Mouse (Mus musculus) right cerebral cortex, postnatal 4 days (tissue): Measurements from ENCODE around the gene Gm20547.
"Not testable (repeated sequence)": the region's sequence is repeated elsewhere in the genome, so short reads cannot be mapped to it uniquely, and the experiment has no call there.

Experiments used
- DNase-seq: peaks from one replicate; pipeline ENCODE4 v3.0.0-alpha.2; 2022

The Gm20547 gene

GRCm38 (mm10) chr17:34881683-34882310 lies at the start of gene Gm20547:
Gene Gm20547, minus strand, starts transcription at chr17:34882042.
- DNase-seq: no peak

GRCm38 (mm10) chr17:34931061-34931734 lies 49.4 kb upstream of the Gm20547 start, which contains the start of gene Neu1:
Gene Neu1, plus strand, starts transcription at chr17:34931253.
- peak; percentile 96 for DNase-seq

- DNase-seq: no peak
Observed at GRCm38 (mm10) chr17:34928841-34929240, 47.0 kb upstream of the Gm20547 start.

- DNase-seq: no peak
Observed at GRCm38 (mm10) chr17:34927306-34928019, 45.6 kb upstream of the Gm20547 start.

GRCm38 (mm10) chr17:34924258-34924657 lies 42.4 kb upstream of the Gm20547 start:
- DNase-seq: no peak

GRCm38 (mm10) chr17:34922939-34923338 lies 41.1 kb upstream of the Gm20547 start:
- no peak for DNase-seq

GRCm38 (mm10) chr17:34917188-34917587 lies 35.3 kb upstream of the Gm20547 start:
- no peak for DNase-seq

- no peak for DNase-seq
Observed at GRCm38 (mm10) chr17:34916316-34916715, 34.5 kb upstream of the Gm20547 start.

- DNase-seq: no peak
Observed at GRCm38 (mm10) chr17:34915410-34915831, 33.6 kb upstream of the Gm20547 start.

- no peak for DNase-seq
Observed at GRCm38 (mm10) chr17:34913930-34914665, 32.3 kb upstream of the Gm20547 start, which contains the start of gene Slc44a4. Gene Slc44a4, plus strand, starts transcription at chr17:34914466.

- peak; percentile 74 for DNase-seq
Observed at GRCm38 (mm10) chr17:34911945-34912351, 30.1 kb upstream of the Gm20547 start.

- no peak for DNase-seq
Observed at GRCm38 (mm10) chr17:34910982-34911381, 29.1 kb upstream of the Gm20547 start.

- DNase-seq: no peak
Observed at GRCm38 (mm10) chr17:34902895-34903294, 21.1 kb upstream of the Gm20547 start.

GRCm38 (mm10) chr17:34901948-34902347 lies 20.1 kb upstream of the Gm20547 start:
- not testable (repeated sequence) for DNase-seq

- DNase-seq: not testable (repeated sequence)
Observed at GRCm38 (mm10) chr17:34900826-34901225, 19.0 kb upstream of the Gm20547 start.

GRCm38 (mm10) chr17:34899890-34900243 lies 18.0 kb upstream of the Gm20547 start:
- no peak for DNase-seq

- DNase-seq: peak; percentile 44
Observed at GRCm38 (mm10) chr17:34899053-34899889, 17.4 kb upstream of the Gm20547 start.

GRCm38 (mm10) chr17:34898706-34899052 lies 16.8 kb upstream of the Gm20547 start:
- DNase-seq: peak; percentile 60

- peak; percentile 83 for DNase-seq
Observed at GRCm38 (mm10) chr17:34898160-34898586, 16.3 kb upstream of the Gm20547 start, which contains the start of the genes C2 and Ehmt2. Gene C2, minus strand, starts transcription at chr17:34898265. Gene Ehmt2, plus strand, starts transcription at chr17:34898469.

GRCm38 (mm10) chr17:34897373-34898159 lies 15.7 kb upstream of the Gm20547 start:
- DNase-seq: peak; percentile 64

GRCm38 (mm10) chr17:34896366-34896765 lies 14.5 kb upstream of the Gm20547 start:
- DNase-seq: no peak
